Mouse (Mus musculus) liver, postnatal 0 days (tissue): ENCODE results near the gene Lat.

Source experiments
- CTCF ChIP-seq: sonication (generic); IDR thresholded peaks from 2 replicates; pipeline ENCODE4 v1.5.1; 2016; ENCODE audit warnings: antibody characterized with exemption, low read depth
- EP300 ChIP-seq: IDR thresholded peaks from 2 replicates; pipeline ENCODE4 v1.6.1; 2016; ENCODE audit warnings: antibody characterized with exemption, low read depth, mild to moderate bottlenecking

GRCm38 (mm10) chr7:126355847-126356597 lies 13.3 kb downstream of the Lat start:
- TF ChIP-seq CTCF, result no peak
- no peak for TF ChIP-seq EP300
